Mouse (Mus musculus) A20 (cell line): ENCODE measurements around the gene Ubr1.
A peak's percentile ranks its signal among the peaks of the same experiment; 100 is the strongest.
"Not testable (repeated sequence)": the region's sequence is repeated elsewhere in the genome, so short reads cannot be mapped to it uniquely, and the experiment has no call there.

Source experiments
- DNase-seq: peaks from one replicate; pipeline ENCODE4 v3.0.0-alpha.2; 2011; ENCODE audit warnings: low read depth, low spot score

Ubr1 gene

GRCm38 (mm10) chr2:120976990-120977925 lies 6.7 kb upstream of the Ubr1 start, which contains the start of gene Tmem62:
Tmem62 (plus strand) TSS chr2:120977017.
- DNase-seq, result peak; percentile 89

DNA sequence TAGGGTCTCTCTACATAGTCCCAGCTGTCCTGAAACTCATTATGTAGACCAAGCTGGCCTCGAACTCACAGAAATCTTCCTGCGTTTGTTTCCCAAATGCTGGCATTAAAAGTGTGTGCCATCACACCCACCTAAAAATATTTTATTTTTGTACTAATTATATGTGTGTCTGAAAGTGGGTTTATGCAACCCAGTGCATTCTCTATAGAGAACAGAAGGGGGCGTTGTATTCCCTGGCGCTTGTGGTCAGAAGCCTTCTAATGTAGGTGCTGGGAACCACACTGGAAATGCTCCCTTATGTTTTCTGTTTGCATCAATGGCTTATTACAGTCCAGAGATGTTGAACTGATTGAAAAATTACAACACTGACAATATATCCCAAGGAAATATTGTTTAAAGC lies 5.8 kb upstream of the Ubr1 start:
- DNase-seq, result peak; percentile 82

DNA sequence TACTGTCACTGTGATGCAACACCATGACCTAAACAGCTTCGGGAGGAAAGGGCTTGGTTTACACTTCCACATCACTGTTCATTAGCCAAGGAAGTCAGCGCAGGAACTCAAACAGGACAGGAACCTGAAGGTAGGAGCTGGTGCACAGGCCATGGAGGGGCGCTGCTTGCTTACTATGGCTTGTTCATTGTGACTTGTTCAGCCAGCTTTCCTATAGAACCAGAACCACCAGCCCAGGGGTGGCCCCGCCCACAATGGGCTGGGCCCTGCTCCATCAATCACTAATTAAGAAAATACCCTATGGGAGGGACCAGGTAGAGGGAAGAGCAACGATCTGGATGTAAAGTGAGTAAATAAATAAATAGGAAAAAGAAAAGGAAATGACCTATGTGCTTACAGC lies 2.4 kb upstream of the Ubr1 start:
- no peak for DNase-seq

DNA sequence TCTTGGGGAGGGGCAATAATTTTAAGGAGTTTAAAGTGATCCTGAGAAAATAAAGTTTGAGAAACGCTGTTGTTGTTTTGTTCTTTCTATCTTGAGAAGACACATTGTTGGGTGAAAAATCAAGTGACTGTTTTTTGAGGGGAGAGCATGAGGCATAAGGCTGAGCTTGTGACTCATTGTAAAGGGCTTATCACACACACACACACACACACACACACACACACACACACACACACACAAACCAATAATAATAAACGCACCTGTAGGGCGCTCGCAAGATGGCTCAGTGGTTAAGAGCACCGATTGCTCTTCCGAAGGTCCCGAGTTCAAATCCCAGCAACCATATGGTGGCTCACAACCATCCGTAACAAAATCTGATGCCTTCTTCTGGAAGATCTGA lies 1.7 kb upstream of the Ubr1 start:
- DNase-seq, result not testable (repeated sequence)

DNA sequence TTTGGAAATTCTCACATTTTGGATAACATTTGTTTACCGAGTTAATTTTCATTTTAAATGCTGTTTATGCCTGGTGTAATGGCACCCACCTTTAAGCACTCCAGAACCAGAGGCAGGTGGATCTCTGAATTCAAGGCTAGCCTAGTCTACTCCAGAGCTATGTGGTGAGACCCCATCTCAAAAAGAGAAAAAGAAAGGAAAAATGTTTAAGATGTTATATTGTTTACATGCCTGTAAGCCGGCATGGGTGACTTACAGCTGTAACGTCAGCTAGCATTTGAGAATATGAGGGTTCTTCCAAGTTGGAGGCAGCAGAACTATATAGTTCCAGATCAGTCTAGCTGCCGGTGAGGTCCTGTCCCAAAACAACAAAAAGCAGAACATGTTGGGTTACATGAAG lies 1.3 kb upstream of the Ubr1 start:
- no peak for DNase-seq

GRCm38 (mm10) chr2:120970045-120970539 lies 423 bp downstream of the Ubr1 start:
- DNase-seq, result no peak

DNA sequence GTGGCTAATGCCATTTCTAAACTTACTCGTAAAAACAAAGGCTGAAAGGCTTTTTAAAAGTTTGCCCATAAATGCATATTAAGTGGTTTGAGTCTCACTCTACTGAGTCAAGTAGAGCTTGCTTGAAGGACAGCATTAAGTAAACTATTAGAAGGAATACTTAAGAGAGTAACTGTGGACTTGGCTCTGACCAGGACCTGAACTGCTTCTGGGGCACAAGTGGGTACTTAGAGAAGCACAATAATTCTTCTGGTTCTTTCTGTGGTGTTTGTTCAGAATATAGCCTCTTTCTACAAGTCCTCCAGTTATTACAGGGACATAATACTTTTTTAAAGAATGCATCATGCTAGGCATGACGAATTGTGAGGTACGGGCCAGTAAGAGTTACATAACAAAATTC lies 5.0 kb downstream of the Ubr1 start:
- no peak for DNase-seq

DNA sequence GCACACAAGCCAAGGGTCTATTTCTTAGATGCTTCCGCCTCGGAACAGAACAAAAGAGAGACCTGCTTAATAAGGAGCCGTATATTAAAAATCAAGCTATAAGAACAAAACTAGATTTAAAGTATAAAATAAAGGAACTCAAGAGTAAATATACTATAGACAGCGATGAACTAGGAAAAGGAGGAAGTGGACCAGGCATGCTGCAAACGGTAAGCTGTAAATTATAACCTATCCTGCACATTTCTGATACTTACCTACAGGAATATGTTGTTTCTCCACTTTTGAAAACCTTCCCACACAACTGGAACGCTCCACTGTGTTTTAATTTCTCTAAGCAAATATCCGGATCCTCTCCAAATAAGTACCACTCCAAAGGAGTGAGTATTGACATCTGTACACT lies 7.4 kb downstream of the Ubr1 start:
- no peak for DNase-seq

- DNase-seq, result no peak
Observed at GRCm38 (mm10) chr2:120960261-120960660, 10.3 kb downstream of the Ubr1 start.

DNA sequence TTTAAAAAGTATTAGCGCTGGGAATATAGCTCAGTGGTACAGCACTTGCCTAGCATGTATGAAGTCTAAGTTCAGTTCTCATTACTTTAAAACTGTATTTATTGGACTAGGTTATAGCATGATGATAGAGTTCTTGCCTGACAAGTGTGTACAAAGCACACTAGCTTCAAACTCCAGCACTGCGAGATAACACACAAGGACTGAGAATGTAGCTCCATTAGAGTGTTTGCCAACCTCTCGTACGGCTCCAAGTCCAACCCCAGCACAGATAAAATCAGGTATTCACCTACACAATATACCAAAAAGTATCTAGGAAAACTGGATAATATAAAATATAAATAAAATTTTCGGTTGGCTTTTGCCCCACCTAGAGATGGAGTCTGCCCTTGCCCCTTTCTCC lies 10.7 kb downstream of the Ubr1 start:
- DNase-seq, result no peak

DNA sequence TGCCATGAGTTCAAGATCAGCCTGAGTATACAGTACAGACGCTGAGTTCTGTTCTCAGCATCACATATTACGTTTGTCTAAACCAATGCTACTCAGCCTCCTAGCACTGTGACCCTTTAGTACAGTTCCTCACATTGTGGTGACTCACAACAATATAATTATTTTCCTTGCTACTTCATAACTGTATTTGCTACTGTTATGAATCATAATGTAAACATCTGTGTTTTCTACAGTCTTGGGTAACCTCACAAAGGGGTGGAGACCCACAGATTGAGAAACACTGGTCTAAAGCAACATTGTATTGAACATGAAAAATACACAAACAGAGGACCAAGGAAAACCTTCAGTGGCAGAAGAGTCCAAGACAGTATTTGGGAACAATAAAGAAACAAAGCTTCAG lies 11.2 kb downstream of the Ubr1 start:
- no peak for DNase-seq

- no peak for DNase-seq
Observed at GRCm38 (mm10) chr2:120952176-120952938, 18.2 kb downstream of the Ubr1 start.

DNA sequence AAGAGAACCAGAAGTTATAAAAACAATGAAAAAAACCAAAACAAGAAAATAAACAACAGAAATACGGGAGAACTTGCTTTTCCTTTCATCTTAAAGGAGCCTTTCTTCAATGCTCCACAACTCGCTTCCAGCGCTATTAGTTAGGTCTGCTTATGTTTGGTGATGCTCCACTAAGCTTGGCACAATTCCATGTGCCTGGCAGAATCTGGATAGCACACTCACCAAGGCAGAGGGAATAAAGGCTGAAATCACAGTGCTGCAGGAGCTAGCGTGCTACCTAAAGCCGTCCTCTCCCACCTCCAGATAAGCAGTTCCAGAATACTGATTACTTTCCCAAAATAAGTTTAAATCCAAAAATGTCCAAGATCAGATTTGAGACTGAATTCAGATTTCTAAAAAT lies 19.3 kb downstream of the Ubr1 start:
- no peak for DNase-seq

GRCm38 (mm10) chr2:120933038-120933437 lies 37.5 kb downstream of the Ubr1 start:
- DNase-seq, result no peak

GRCm38 (mm10) chr2:120909556-120909955 lies 61.0 kb downstream of the Ubr1 start:
- no peak for DNase-seq

- DNase-seq, result no peak
Observed at GRCm38 (mm10) chr2:120896361-120896760, 74.2 kb downstream of the Ubr1 start.

DNA sequence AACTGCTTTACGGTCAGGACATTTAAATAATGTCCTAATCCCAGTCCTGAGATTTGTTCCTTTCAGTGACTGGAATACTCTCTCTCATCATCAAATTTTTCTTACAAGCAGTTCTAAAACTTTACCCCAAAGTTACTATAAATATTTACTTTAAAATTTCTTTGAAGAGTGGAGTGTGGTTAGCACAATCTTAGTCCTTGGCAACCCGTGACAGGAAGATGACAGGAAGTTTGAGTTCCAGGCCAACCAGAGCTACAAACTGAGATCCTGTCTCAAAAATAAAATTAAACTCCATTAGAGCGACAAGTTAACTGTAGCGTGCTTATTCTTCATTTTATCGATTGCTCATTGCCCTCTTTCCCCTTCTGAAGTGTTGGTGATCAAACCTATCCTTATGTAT lies 82.9 kb downstream of the Ubr1 start:
- no peak for DNase-seq

- no peak for DNase-seq
Observed at GRCm38 (mm10) chr2:120873192-120873591, 97.3 kb downstream of the Ubr1 start.

GRCm38 (mm10) chr2:120871447-120872336 lies 98.8 kb downstream of the Ubr1 start:
- no peak for DNase-seq

DNA sequence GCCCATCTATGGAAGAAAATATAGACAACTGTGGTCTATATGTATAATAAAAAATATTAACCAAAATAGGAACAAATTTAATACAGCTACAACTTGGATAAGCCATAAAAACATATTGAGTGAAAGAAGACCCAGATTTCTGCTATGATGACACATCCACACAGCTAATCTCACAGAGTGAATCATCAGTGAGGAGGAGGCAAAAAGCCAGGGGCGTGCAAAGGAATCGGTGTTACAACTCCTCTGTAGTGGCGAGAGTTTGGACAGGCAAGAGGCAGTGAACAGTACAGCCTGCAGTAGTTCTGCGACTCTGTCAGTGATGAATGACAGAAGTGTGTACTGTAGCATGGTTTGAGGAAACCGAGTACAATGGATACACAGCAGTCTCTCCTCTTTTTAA lies 103.2 kb downstream of the Ubr1 start:
- no peak for DNase-seq

- peak; percentile 58 for DNase-seq
Observed at GRCm38 (mm10) chr2:120866561-120866960, 104.0 kb downstream of the Ubr1 start.

DNA sequence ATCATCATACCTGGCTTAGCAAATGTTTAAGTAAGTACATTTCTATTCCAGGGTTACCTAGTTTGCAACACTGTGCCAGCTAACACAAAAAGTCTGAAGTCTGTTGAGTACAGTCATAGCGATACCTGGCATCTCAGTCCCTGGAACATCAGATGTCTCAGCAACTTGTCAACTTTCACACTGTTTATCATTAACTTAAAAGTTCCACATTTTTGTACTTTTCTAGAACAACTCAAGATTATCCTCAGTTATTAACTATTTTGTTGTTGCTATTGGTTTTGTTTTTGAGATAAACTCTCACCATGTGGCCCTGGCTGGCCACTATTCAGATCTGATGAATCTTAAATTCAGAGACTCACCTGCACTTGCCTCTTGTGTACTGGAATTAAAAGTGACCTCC lies 107.1 kb downstream of the Ubr1 start:
- no peak for DNase-seq
